ENCODE assay signal across 21 mouse cellular contexts in the genomic region with DNA sequence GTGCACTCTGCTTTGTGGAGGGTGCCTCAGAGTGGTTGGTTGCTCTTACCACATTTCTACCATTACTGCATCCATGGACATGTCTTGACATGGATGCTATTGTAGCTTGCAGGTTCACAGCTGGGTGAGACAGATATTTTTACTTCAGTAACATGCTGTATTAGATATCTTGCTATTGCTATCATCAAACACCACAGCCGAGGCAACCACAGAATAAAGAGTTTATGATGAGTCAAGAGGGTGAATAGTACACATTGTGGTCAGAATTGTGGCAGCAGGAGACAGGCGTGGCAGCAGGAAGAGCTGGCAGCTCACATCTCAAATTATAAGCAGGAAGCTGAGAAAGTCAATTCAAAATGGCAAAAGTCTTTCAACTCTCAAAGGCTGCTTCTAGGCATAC.
A peak's percentile ranks its signal among the peaks of the same experiment; 100 is the strongest.
DNase-seq lines count a peak whose midpoint lies in the region; ATAC-seq and TF ChIP-seq lines count a peak whose summit lies in the region.
"Had no signal": no experiment of that assay in that cellular context is flagged by ENCODE, and none has a peak within 500 bp of the region (broad histone marks: within the 10 kb centered on the region; RNA-seq: fewer than 3 reads in every experiment).

No protein-coding gene starts in this region.

- no peak overlapping the region for H3ac ChIP-seq in C2C12 (ENCODE audit: control insufficient read depth, insufficient read length, low read depth)

- H3K79me3 ChIP-seq in C2C12 (ENCODE audit: low read depth) = no peaks in the 10 kb centered on the region

- H3K36me3 ChIP-seq in C2C12 (ENCODE audit: control insufficient read depth, insufficient read depth) = peaks cover 5% of the 10 kb centered on the region

- TF ChIP-seq CTCF in C2C12 (IDR thresholded peaks at IDR 0.05; ENCODE audit: control insufficient read depth, insufficient read depth, insufficient read length) = no peak

- peaks cover 10% of the 10 kb centered on the region for H3K79me2 ChIP-seq in C2C12 (ENCODE audit: control insufficient read depth, insufficient read depth)

- H3K27me3 ChIP-seq in C2C12 (ENCODE audit: control insufficient read depth, insufficient read depth, insufficient read length) = no peaks in the 10 kb centered on the region
- H3K27me3 ChIP-seq: embryonic facial prominence, embryonic 15.5 days; lung, embryonic 15.5 days had no signal

- no peak overlapping the region for H3K4me3 ChIP-seq in C2C12 (ENCODE audit: insufficient read depth, poor library complexity, severe bottlenecking)
- H3K4me3 ChIP-seq: embryonic facial prominence, embryonic 15.5 days; layer of hippocampus, adult 2 months; limb, embryonic 10.5 days; lung, embryonic 15.5 days had no signal

- DNase-seq in 3134 (ENCODE audit: extremely low read depth, insufficient read length, low spot score) (peak; percentile 50), MN1 (ENCODE audit: low spot score) (no peak)
- peak; percentile 26 for DNase-seq in Muller cell, postnatal 12 days (ENCODE audit: inconsistent ontology term)
- no peak for DNase-seq in adrenal gland, postnatal 25 days
- no peak for DNase-seq in adrenal gland, adult (ENCODE audit: inconsistent age in 2 of 2, low spot score in 1 of 2)
- no peak for DNase-seq in lung, postnatal 4 days
- DNase-seq: adrenal gland, adult 2 months; cerebellum, adult 9-11 months; kidney, adult 18-20 months; kidney, postnatal 14 days; layer of hippocampus, postnatal 36 days; retina, postnatal 1 day; thymus, postnatal 14 days had no signal

- peak; percentile 38 for ATAC-seq in inflammation-experienced regulatory T-cells, adult 6 months
- ATAC-seq: forebrain, embryonic 16.5 days; hindbrain, embryonic 16.5 days had no signal

TF ChIP-seq in C2C12, 6 proteins besides CTCF, POLR2A, EP300 and RAD21:
- TF ChIP-seq USF1 (IDR thresholded peaks at IDR 0.05; ENCODE audit: low read depth) (no peak), CEBPB (IDR thresholded peaks at IDR 0.05; ENCODE audit: low read depth) (no peak), MYOD1 (IDR thresholded peaks at IDR 0.05; ENCODE audit: control insufficient read depth, insufficient read length, low read depth) (no peak), FOSL1 (IDR thresholded peaks at IDR 0.05; ENCODE audit: insufficient read depth, low read length, poor library complexity, severe bottlenecking) (peak; percentile 55), MAX (IDR thresholded peaks at IDR 0.05) (peak; percentile 29)

Comparison
In these comparisons a context has a peak if more than half of its experiments do, and no peak if none do; other contexts are left out.
1. DNase-seq: peak in 3134 (single experiment) and Muller cell, postnatal 12 days (single experiment); none in MN1 (single experiment), adrenal gland, postnatal 25 days (single experiment), adrenal gland, adult (0 of 2) and lung, postnatal 4 days (0 of 2).